Mouse (Mus musculus): ENCODE measurements around the gene Rnd3. TPM values are rescaled to one million over a fixed set of nuclear protein-coding genes. Genes with fewer than 3 reads are reported as not detected.

Rnd3 gene
- polyA plus RNA-seq, 1 experiment from 2014 or later = 139 TPM

DNA sequence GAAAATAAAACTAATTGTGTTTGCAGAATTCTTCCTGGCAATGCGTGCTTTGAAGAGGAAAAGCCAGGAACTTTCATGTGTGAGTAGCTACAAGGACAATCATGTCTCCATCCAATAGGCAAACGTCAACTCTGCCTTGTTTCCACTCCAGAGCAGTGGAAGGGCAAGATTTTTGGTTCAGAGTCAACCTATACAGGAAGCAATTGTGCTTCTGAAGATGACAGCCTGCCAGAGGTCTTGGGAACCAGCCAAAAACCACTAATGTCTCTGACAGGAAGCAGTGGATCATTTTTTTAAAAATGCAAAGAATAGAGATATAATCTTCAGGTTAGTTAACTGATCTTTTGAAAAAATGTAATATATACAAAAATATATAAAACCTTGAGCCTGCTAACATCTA is 38.6 kb downstream of the Rnd3 start:
- no peak overlapping the region for H3K4me3 ChIP-seq
- H3K27me3 ChIP-seq = no peaks in the 10 kb centered on the region
- no peaks in the 10 kb centered on the region for H3K9me3 ChIP-seq
- no peak overlapping the region for H3K27ac ChIP-seq
- H3K9ac ChIP-seq = no peak overlapping the region
- no peak for ATAC-seq (ENCODE audit: insufficient number of reproducible peaks, low FRiP score, low TSS enrichment, low read depth)
- H3K36me3 ChIP-seq = no peaks in the 10 kb centered on the region
- H3K4me1 ChIP-seq = no peaks in the 10 kb centered on the region
- no peak overlapping the region for H3K4me2 ChIP-seq
- WGBS = 32% methylated on average over 2 of the region's 2 CpGs

DNA sequence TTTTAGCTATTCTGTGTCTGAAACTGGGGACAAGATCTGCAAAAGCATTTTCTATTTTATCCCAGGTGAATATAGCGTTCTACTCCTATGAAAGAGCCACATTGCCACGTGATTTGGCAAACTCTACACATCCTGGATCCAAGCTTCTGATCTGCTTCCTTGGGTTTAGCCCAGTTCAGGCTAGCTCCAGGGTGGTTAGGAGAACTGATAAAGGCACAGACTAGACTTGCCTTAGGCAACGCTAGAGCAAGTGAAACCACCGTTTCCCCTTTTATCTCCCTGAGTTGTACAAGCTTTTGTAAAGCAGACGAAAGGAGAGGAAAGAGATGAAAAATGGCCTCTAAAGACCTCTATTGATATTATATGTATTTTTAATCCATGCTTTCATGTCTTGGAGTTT is 40.3 kb downstream of the Rnd3 start:
- WGBS = 49% methylated on average over 5 of the region's 5 CpGs
- Histone ChIP-seq H3K4me3 (no peak overlapping the region), H3K9me3 (no peaks in the 10 kb centered on the region), H3K4me2 (no peak overlapping the region), H3K9ac (no peak overlapping the region), H3K36me3 (no peaks in the 10 kb centered on the region), H3K27ac (no peak overlapping the region), H3K4me1 (no peaks in the 10 kb centered on the region), H3K27me3 (no peaks in the 10 kb centered on the region)
- no peak for ATAC-seq (ENCODE audit: insufficient number of reproducible peaks, low FRiP score, low TSS enrichment, low read depth)

DNA sequence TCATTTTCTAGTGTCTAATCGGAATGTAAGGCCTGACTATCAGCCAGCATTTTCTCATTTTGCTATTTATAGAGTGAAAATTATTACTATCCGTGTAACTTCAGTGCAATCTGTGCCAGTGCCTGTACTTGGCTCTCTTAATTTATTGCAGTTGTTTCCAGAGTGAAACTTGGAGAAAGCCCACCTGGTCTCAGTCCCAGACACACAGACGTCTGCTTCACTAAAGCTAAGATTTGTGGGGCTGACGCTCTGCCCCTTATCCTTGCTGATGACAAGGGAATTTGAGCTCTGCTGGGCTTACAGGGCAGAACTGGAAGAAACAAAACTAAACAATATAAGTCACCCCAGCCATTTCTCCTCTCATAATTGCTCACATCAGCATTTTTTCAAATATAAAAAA is 47.7 kb downstream of the Rnd3 start:
- ATAC-seq (ENCODE audit: insufficient number of reproducible peaks, low FRiP score, low TSS enrichment, low read depth) = no peak
- Histone ChIP-seq H3K4me2 (no peak overlapping the region), H3K4me3 (no peak overlapping the region), H3K27ac (no peak overlapping the region), H3K4me1 (peaks cover 14% of the 10 kb centered on the region), H3K36me3 (no peaks in the 10 kb centered on the region), H3K9me3 (no peaks in the 10 kb centered on the region), H3K9ac (no peak overlapping the region), H3K27me3 (no peaks in the 10 kb centered on the region)
- WGBS = 18% methylated on average over 4 of the region's 4 CpGs

DNA sequence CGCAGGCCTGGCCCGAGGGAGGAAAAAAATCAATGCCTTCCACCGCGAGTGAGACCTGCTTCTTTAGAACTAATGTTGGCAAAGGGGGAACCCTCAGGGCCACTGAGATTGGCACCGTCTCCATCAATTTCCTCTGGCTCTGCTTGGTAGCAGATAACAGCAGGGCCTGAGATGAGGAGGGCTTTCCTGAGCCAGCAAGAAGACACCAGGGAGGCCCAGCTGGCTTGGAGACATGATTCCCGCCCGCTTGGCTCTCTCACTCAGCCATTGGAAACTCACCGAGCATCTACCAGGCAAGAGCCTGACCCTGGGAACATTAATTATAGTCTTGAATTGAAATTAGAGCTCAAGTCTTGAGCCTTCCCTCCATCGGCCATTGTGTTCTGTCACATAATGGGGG is 48.9 kb downstream of the Rnd3 start:
- Histone ChIP-seq H3K36me3 (no peaks in the 10 kb centered on the region), H3K27ac (no peak overlapping the region), H3K4me2 (no peak overlapping the region), H3K4me3 (no peak overlapping the region), H3K9me3 (no peaks in the 10 kb centered on the region), H3K9ac (no peak overlapping the region), H3K27me3 (no peaks in the 10 kb centered on the region), H3K4me1 (peaks cover 14% of the 10 kb centered on the region)
- WGBS = 55% methylated on average over 9 of the region's 9 CpGs
- ATAC-seq (ENCODE audit: insufficient number of reproducible peaks, low FRiP score, low TSS enrichment, low read depth) = no peak

DNA sequence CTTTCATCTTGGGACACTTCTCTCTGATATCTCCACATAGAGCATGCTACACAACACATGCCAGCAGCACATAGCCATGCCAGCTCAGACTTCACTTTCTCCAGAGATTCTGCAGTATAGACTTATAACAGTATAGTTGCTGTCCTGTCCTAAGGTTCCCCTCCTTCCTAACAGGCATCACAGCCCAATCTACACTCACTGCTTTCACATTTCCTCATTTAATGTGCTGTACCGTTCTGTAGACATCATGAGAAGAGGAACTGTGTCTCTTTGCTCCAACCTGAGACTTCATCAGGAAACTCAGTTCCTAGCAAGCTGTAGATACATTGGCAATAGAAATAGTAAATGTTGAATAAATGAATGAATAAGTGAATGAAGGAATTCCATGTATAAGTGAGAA is 49.7 kb downstream of the Rnd3 start:
- H3K9me3 ChIP-seq = no peaks in the 10 kb centered on the region
- WGBS = 64% methylated on average over 1 of the region's 1 CpGs
- H3K9ac ChIP-seq = no peak overlapping the region
- no peak overlapping the region for H3K4me3 ChIP-seq
- H3K4me2 ChIP-seq = no peak overlapping the region
- peaks cover 14% of the 10 kb centered on the region for H3K4me1 ChIP-seq
- ATAC-seq (ENCODE audit: insufficient number of reproducible peaks, low FRiP score, low TSS enrichment, low read depth) = no peak
- H3K27me3 ChIP-seq = no peaks in the 10 kb centered on the region
- no peak overlapping the region for H3K27ac ChIP-seq
- no peaks in the 10 kb centered on the region for H3K36me3 ChIP-seq

DNA sequence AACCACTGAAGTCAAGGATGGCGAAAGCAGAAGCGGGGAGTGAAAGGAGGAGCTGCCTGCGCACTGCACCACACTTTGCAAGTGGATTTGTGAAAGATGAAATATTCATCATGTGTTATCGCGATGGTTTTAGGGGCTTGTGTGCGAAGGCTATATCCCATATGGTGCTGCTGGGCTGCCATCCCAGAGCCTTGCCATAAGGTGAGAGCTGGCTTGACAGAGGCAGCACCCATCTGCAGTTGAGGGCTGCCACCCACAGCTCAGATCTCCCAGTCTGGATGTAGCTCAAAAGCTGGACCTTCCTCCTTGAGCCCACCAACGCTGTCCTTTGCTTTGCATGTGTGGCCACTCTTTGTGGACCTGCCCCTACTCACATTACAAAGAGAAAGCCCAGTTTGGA is 58.2 kb downstream of the Rnd3 start:
- Histone ChIP-seq H3K27me3 (no peaks in the 10 kb centered on the region), H3K4me2 (no peak overlapping the region), H3K9me3 (no peaks in the 10 kb centered on the region), H3K4me3 (no peak overlapping the region), H3K4me1 (no peaks in the 10 kb centered on the region), H3K9ac (no peak overlapping the region), H3K27ac (no peak overlapping the region), H3K36me3 (no peaks in the 10 kb centered on the region)
- ATAC-seq (ENCODE audit: insufficient number of reproducible peaks, low FRiP score, low TSS enrichment, low read depth) = no peak
- 77% methylated on average over 7 of the region's 7 CpGs for WGBS

DNA sequence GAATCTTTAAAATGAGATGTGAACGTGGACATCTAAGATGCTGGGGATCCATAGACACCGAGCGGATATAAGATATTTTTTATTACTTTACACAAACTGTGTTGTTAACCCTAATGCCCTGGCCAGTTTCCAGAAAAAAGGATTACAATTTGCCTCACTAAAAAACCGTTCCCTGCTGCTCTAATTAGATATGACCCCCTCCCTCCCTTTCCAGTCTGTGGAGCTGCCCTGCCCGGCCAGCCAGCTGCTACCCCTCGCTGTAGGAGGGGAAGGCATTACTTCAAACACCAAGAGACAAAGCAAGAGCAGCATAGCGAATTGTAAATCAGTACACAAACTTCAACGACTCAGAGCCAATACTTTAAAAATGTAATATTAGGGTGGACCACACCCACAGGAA is 58.9 kb downstream of the Rnd3 start:
- Histone ChIP-seq H3K4me2 (no peak overlapping the region), H3K4me3 (no peak overlapping the region), H3K9ac (no peak overlapping the region), H3K9me3 (no peaks in the 10 kb centered on the region), H3K27ac (no peak overlapping the region), H3K36me3 (no peaks in the 10 kb centered on the region), H3K4me1 (no peaks in the 10 kb centered on the region), H3K27me3 (no peaks in the 10 kb centered on the region)
- no peak for ATAC-seq (ENCODE audit: insufficient number of reproducible peaks, low FRiP score, low TSS enrichment, low read depth)
- 23% methylated on average over 8 of the region's 8 CpGs for WGBS

DNA sequence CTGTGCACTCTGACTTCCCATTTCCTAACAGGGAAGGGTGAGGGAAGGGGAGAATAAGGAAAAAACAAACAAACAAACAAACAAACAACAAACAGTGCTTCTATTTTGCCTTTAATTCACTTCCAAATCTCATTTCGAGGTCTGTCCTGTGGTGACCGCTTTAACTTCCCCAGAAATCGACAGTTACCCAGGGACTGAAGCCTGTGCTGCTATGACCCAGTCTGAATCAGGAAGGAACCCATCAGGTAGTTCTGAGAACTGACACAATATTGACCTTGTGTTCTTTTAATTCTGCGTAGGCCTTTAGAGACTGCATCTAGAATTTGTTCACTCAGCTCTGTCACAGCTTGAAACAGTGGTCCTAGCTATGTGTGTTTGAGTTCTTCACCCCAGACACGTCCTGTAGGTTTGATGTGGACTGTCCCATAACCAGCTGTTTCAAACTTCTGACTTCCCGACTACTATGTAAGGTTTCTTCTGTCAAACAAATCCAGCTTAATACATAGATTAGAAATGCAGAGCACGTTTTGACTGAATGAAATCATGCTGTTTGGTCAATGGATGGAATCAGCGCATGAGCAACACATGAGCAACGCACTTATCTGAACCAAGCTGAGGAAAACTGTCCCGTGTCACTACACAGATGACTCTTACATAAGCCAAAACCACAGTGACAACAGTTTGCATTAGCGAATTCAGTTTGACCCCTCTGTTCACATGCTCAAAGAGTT is 59.9 kb downstream of the Rnd3 start:
- Histone ChIP-seq H3K9ac (no peak overlapping the region), H3K9me3 (no peaks in the 10 kb centered on the region), H3K27me3 (no peaks in the 10 kb centered on the region), H3K4me2 (no peak overlapping the region), H3K4me1 (no peaks in the 10 kb centered on the region), H3K4me3 (no peak overlapping the region), H3K36me3 (no peaks in the 10 kb centered on the region), H3K27ac (no peak overlapping the region)
- 87% methylated on average over 11 of the region's 11 CpGs for WGBS
- ATAC-seq (ENCODE audit: insufficient number of reproducible peaks, low FRiP score, low TSS enrichment, low read depth) = no peak

DNA sequence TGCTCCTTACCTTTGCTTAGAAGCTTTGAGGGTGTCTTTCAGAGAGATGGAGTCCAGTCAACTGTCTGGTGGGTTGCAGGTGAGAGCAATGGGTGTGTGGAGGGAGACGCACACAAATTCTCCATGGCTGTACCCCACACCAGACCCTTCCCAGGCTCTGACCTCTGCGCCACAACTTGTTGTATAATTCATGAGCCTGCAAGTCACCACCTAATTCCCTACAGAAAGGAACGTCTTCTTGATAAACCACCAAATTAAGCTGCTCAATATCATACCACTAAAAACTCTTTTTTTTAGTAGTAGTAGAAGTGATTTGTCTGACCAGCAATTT is 60.8 kb downstream of the Rnd3 start:
- Histone ChIP-seq H3K27me3 (no peaks in the 10 kb centered on the region), H3K4me1 (no peaks in the 10 kb centered on the region), H3K27ac (no peak overlapping the region), H3K4me2 (no peak overlapping the region), H3K4me3 (no peak overlapping the region), H3K36me3 (no peaks in the 10 kb centered on the region), H3K9me3 (no peaks in the 10 kb centered on the region), H3K9ac (no peak overlapping the region)
- 88% methylated on average over 3 of the region's 3 CpGs for WGBS
- ATAC-seq (ENCODE audit: insufficient number of reproducible peaks, low FRiP score, low TSS enrichment, low read depth) = no peak

DNA sequence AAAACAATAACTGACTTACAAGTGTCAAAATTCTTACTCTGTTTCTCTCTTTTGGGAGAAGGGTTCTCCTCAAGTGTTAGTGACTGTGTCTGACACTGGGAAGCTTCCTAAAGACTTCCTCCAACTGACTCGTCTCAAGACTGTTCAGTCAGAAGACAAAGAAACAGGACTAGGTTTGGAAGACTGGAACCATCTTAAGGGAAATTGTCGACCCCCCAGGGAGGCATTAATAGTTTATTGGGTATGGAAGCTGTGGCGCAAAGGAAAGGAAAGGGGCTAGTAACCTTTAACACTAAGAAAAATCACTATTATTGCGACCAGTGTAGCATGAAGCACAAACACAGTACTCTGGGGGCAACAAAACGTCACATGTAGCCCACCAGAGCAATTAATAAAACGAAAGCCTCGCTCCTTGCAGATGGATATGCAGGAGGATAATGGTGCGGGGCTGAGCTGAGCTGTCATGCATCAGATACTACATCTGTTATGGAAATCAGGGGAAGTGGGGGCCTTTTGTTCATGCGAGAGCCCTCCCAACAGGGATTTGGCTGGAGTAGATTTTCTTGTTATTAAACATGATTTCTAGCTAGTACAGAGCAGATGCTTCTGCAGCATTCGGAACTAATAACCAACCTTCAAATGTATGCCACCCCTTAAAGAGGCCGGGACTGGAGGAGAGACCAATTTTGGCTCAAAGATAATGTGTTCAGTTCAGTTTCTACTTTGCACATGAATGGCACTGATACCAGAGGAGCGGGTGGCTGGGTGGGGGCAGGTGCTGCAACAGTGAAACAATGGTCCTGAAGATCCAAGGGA is 61.4 kb downstream of the Rnd3 start:
- no peak for ATAC-seq (ENCODE audit: insufficient number of reproducible peaks, low FRiP score, low TSS enrichment, low read depth)
- H3K9ac ChIP-seq = no peak overlapping the region
- H3K36me3 ChIP-seq = no peaks in the 10 kb centered on the region
- no peak overlapping the region for H3K4me2 ChIP-seq
- H3K27me3 ChIP-seq = no peaks in the 10 kb centered on the region
- H3K4me3 ChIP-seq = no peak overlapping the region
- 44% methylated on average over 12 of the region's 12 CpGs for WGBS
- H3K9me3 ChIP-seq = no peaks in the 10 kb centered on the region
- H3K27ac ChIP-seq = no peak overlapping the region
- H3K4me1 ChIP-seq = no peaks in the 10 kb centered on the region

DNA sequence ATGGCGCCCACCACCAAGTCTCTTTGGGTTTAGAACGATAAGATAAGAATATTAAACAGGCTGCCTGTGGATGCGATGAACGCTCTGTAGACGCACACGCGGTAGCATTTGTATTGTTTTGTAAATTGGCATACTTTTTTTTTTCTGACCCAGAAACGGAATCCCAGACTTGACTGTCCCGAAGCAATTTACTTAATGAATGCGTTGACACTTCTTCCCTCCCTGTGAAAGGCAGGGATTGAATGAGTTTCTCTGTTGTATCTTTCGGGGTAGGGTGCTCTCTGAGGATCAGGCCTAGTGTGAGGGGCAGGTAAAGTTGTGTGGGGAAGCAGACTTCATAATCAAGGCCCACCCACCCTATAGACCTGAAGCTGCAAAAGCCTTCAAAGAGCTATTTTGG is 63.8 kb downstream of the Rnd3 start:
- ATAC-seq (ENCODE audit: insufficient number of reproducible peaks, low FRiP score, low TSS enrichment, low read depth) = no peak
- Histone ChIP-seq H3K4me3 (no peak overlapping the region), H3K9ac (no peak overlapping the region), H3K27ac (no peak overlapping the region), H3K4me1 (no peaks in the 10 kb centered on the region), H3K27me3 (no peaks in the 10 kb centered on the region), H3K36me3 (no peaks in the 10 kb centered on the region), H3K4me2 (no peak overlapping the region), H3K9me3 (no peaks in the 10 kb centered on the region)
- 91% methylated on average over 11 of the region's 11 CpGs for WGBS

DNA sequence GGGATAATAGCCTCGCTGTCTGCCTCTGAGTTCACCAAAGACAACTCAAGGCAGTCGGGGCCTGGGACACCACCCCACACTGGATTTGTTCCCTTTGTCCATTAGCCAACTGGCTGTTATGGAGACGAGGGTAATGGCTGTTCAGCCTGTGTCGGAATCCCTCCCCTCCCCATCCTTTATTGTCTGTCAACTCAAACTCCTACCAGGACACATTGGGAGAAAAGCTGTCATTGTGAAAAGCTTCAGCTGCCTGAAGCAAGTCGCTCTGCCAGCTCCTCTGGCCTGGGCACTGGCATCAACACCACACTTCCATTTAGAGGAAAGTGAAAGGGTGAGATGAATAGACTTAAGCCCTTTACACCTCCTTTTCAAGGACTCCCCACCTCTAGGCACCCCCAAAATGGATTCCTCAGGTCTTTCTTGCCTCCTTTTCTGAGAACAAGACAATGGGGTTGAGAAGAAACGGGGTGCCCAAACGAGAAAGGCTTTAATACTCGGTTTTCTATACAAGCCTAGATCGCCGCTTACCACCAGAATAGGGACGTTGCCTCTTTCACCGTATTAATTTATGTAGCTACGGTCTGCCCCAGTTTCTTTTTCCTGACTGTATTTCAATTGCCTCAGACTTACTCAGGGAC is 66.1 kb downstream of the Rnd3 start:
- Histone ChIP-seq H3K4me3 (no peak overlapping the region), H3K27me3 (no peaks in the 10 kb centered on the region), H3K27ac (no peak overlapping the region), H3K9me3 (no peaks in the 10 kb centered on the region), H3K4me1 (no peaks in the 10 kb centered on the region), H3K4me2 (no peak overlapping the region), H3K9ac (no peak overlapping the region), H3K36me3 (no peaks in the 10 kb centered on the region)
- 79% methylated on average over 13 of the region's 13 CpGs for WGBS
- ATAC-seq (ENCODE audit: insufficient number of reproducible peaks, low FRiP score, low TSS enrichment, low read depth) = no peak

Measured in limb, embryonic 15.5 days (tissue).